ENCODE assay signal across 17 mouse cellular contexts in the genomic region with DNA sequence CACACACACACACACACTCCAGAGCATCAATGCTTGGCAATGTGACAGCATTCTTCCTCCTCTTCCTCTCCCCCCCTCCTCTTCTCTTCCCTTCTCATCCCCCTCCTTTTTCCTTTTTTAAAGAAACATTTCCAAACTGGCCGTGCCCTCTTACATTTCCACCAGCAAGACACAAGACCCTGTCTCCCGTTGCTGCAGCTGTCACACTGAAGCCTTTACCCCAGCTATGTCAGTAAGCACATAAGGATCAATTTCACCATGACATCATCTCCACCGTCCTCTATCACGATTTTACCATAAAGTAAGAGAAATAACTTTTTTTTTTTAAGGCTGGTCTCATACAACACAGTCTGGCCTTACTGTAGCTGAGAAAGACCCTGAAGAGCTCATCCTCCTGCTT.
"Had no signal": no experiment of that assay in that cellular context is flagged by ENCODE, and none has a peak within 500 bp of the region (broad histone marks: within the 10 kb centered on the region; RNA-seq: fewer than 3 reads in every experiment).

No protein-coding gene starts in this region.

- H3K9ac ChIP-seq: lung, embryonic 14.5 days; midbrain, embryonic 13.5 days; midbrain, embryonic 15.5 days; neural tube, embryonic 13.5 days; neural tube, embryonic 15.5 days had no signal

- H3K4me1 ChIP-seq: midbrain, embryonic 13.5 days; midbrain, embryonic 15.5 days; neural tube, embryonic 13.5 days; neural tube, embryonic 15.5 days had no signal

- H3K27ac ChIP-seq: midbrain, embryonic 10.5 days; midbrain, embryonic 13.5 days; midbrain, embryonic 15.5 days; neural tube, embryonic 13.5 days; neural tube, embryonic 15.5 days had no signal

- H3K27me3 ChIP-seq: midbrain, embryonic 13.5 days; midbrain, embryonic 15.5 days; neural tube, embryonic 13.5 days; neural tube, embryonic 15.5 days had no signal

- ATAC-seq: midbrain, embryonic 13.5 days; midbrain, embryonic 15.5 days had no signal

- H3K4me3 ChIP-seq: midbrain, embryonic 10.5 days; midbrain, embryonic 13.5 days; midbrain, embryonic 15.5 days; neural tube, embryonic 13.5 days; neural tube, embryonic 15.5 days had no signal

- DNase-seq: lung, adult 18-20 months; lung, embryonic 14.5 days; lung, postnatal 10 days; lung, postnatal 4 days; retina, postnatal 1 day; right cerebral cortex, adult 18-20 months; right cerebral cortex, postnatal 25 days; right cerebral cortex, postnatal 4 days; spleen, adult 18-20 months; thymus, adult 18-20 months; thymus, postnatal 14 days; thymus, postnatal 36 days had no signal

- H3K4me2 ChIP-seq: lung, embryonic 14.5 days; midbrain, embryonic 13.5 days; midbrain, embryonic 15.5 days; neural tube, embryonic 13.5 days; neural tube, embryonic 15.5 days had no signal

- H3K36me3 ChIP-seq: midbrain, embryonic 13.5 days; midbrain, embryonic 15.5 days; neural tube, embryonic 13.5 days; neural tube, embryonic 15.5 days had no signal

- H3K9me3 ChIP-seq: midbrain, embryonic 10.5 days; midbrain, embryonic 13.5 days; midbrain, embryonic 15.5 days; neural tube, embryonic 13.5 days; neural tube, embryonic 15.5 days had no signal
